Mouse (Mus musculus) E14TG2a.4 (cell line): Measurements from ENCODE around the gene Src.

Experiments
- H3K27me3 ChIP-seq: 2 replicates; pipeline ENCODE4 v1.6.1; 2014; ENCODE audit warnings: low read length, control low read depth; ENCODE audit not compliant: insufficient read depth
- H3K36me3 ChIP-seq: 2 replicates; pipeline ENCODE4 v1.6.1; 2014; ENCODE audit warnings: low read length, control low read depth; ENCODE audit not compliant: insufficient read depth
- H3K4me1 ChIP-seq: replicated peaks from 2 replicates; pipeline ENCODE4 v1.6.1; 2014; ENCODE audit warnings: low read depth, low read length, control low read depth
- H3K4me3 ChIP-seq: replicated peaks from 2 replicates; pipeline ENCODE4 v1.5.1; 2014; ENCODE audit warnings: mild to moderate bottlenecking, low read length
- H3K9me3 ChIP-seq: 2 replicates; pipeline ENCODE4 v1.6.1; 2014; ENCODE audit warnings: low read length, control low read depth
- CTCF ChIP-seq: conservative IDR thresholded peaks from 2 replicates; pipeline ENCODE4 v1.5.1; 2014; ENCODE audit warnings: low read length
- NANOG ChIP-seq: IDR thresholded peaks from 2 replicates; pipeline ENCODE4 v1.6.1; 2014; ENCODE audit warnings: borderline replicate concordance, low read length, mixed read lengths
- POU5F1 ChIP-seq: IDR thresholded peaks from 2 replicates; pipeline ENCODE4 v1.6.1; 2014; ENCODE audit warnings: low read length, borderline replicate concordance

Src gene

DNA sequence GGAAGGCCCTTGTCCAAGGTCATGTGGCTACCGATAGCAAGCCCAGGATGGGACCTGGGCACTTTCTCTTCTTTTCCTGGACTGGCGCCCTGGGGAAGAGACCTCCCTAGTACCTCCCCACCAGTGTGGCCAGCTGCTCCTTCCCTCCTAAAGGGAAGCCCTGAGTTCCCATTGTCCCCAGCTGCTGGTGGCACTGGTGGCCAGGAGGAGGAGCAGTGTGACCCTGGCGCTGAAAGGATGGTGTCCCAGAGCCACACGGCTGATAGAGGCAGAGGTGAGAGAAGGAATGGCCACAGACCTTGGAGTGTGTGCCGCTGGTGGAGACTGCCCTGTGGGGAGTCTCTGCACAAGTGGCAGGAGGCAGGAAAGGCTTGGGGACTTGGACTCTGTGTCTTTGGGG, 41.5 kb downstream of the Src start:
- TF ChIP-seq CTCF (no peak), POU5F1 (no peak), NANOG (no peak)

DNA sequence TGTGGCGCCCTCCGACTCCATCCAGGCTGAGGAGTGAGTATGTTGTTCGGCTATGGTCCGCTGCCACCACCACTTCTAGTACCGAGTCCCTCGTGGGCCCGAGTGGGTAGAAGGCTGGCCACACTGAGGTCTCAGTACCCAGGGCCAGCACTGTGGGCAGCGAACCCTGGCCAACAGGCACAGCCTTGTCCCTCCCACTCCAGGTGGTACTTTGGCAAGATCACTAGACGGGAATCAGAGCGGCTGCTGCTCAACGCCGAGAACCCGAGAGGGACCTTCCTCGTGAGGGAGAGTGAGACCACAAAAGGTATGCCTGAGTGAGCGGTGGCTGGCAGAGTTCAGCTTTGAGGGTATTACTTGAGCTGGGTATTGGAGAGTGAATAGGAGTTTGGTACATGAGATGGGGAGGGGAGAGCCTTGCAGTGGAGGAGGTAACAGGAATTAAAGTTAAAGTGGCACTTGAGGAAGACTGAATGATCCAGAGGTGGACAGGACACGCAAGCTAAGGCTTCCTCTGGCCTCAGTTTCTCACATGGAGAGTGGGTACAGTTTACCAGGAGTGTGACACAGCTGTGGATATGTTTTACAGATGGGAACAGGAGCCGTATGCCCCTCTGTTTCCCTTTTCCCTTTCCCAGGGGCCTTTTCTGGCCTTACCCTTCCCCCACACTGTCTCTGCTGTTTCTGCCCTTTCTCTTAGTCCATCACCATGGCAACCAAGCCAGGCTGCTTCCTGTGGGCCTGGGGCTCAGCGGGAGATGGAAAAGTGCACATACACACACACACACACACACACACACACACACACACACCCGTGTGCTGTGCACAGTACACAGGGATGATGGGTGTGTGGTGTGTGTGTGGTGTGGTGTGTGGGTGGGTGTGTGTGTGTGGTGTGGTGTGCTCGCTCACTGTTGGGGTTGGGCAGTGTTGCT, 44.8 kb downstream of the Src start:
- H3K4me3 ChIP-seq: peak overlapping the region; percentile 69

More for the DNA sequence above, 41.5 kb downstream of the Src start:
- peaks cover 66% of the 10 kb centered on the region for H3K36me3 ChIP-seq
- H3K4me1 ChIP-seq: peaks cover 87% of the 10 kb centered on the region
- H3K9me3 ChIP-seq: no peaks in the 10 kb centered on the region
- peak overlapping the region; percentile 29 for H3K4me3 ChIP-seq
- no peaks in the 10 kb centered on the region for H3K27me3 ChIP-seq

GRCm38 (mm10) chr2:157463887-157464745, 45.9 kb downstream of the Src start:
- Histone ChIP-seq H3K27me3 (no peaks in the 10 kb centered on the region), H3K36me3 (peaks cover 86% of the 10 kb centered on the region), H3K9me3 (no peaks in the 10 kb centered on the region), H3K4me1 (peaks cover 99% of the 10 kb centered on the region), H3K4me3 (peak overlapping the region; percentile 69)
- TF ChIP-seq NANOG (no peak), CTCF (no peak), POU5F1 (no peak)

More for the DNA sequence above, 44.8 kb downstream of the Src start:
- peaks cover 99% of the 10 kb centered on the region for H3K4me1 ChIP-seq
- TF ChIP-seq CTCF: no peak
- TF ChIP-seq NANOG: no peak
- TF ChIP-seq POU5F1: no peak
- H3K27me3 ChIP-seq: no peaks in the 10 kb centered on the region
- H3K9me3 ChIP-seq: no peaks in the 10 kb centered on the region
- peaks cover 81% of the 10 kb centered on the region for H3K36me3 ChIP-seq

- TF ChIP-seq NANOG (no peak), POU5F1 (no peak), CTCF (no peak)
- Histone ChIP-seq H3K27me3 (no peaks in the 10 kb centered on the region), H3K36me3 (peaks cover 86% of the 10 kb centered on the region)
These were observed 46.5 kb downstream of the Src start for GRCm38 (mm10) chr2:157464746-157465126.

GRCm38 (mm10) chr2:157466836-157467235, 48.6 kb downstream of the Src start:
- Histone ChIP-seq H3K4me3 (peak overlapping the region; percentile 69; the same call in 1 of the 2 replicates), H3K9me3 (no peaks in the 10 kb centered on the region)
- TF ChIP-seq CTCF (no peak), NANOG (no peak), POU5F1 (no peak)

More at GRCm38 (mm10) chr2:157464746-157465126, 46.5 kb downstream of the Src start:
- peak overlapping the region; percentile 69 for H3K4me3 ChIP-seq
- peaks cover 99% of the 10 kb centered on the region for H3K4me1 ChIP-seq
- H3K9me3 ChIP-seq: no peaks in the 10 kb centered on the region

DNA sequence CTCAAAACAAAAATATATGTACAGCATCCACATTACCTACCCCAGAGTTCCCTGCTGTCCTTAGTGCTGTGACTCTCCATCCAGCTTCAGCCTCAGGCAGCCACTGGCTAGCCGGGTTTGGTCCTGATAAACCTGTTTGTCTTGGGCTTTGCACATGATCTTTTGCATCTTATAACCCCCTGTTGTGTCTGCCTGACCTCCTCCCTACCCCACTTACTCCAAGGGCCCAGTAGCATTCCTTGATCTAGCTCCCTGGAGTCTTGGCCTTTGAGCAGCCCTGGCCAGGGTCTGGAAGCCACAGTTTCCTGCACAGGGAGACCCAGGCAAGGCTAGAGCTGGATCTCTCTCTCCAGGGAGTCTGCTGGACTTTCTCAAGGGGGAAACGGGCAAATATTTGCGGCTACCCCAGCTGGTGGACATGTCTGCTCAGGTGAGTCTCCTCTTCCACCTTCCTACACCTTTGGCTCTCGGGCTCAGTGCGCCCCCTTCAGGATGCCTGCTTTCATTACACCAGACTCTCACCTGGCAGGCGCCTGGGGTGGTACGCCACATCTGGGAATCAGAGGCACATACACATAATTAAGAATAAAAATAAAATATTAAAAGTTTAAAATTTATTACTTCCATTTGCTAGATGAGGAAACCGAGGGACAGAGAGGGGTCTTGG, 50.0 kb downstream of the Src start:
- Histone ChIP-seq H3K4me3 (peak overlapping the region; percentile 69; the same call in 1 of the 2 replicates), H3K9me3 (no peaks in the 10 kb centered on the region), H3K36me3 (peaks cover 85% of the 10 kb centered on the region), H3K27me3 (no peaks in the 10 kb centered on the region), H3K4me1 (peaks cover 94% of the 10 kb centered on the region)
- TF ChIP-seq POU5F1: no peak
- peak; percentile 76 for TF ChIP-seq CTCF

More at GRCm38 (mm10) chr2:157466836-157467235, 48.6 kb downstream of the Src start:
- Histone ChIP-seq H3K27me3 (no peaks in the 10 kb centered on the region), H3K36me3 (peaks cover 87% of the 10 kb centered on the region), H3K4me1 (peaks cover 99% of the 10 kb centered on the region)

DNA sequence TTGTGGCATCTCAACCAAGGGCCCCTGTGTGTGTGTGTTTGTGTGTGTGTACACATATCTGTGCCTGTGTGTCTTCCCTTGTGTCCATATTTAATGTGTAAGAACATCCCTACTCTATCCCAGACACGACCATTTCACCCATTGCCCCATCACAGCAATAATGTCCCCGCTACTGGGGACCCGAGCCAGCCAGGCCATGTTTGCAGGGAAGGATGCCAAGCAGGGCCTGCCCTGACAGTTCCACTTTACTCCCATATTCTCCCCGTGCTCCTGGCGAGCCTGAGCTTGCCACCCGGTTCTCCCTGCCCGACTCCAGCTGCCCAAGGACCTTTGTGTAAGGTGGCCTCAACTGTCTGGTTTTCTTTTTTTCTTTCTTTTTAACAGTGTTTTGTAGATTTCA, 53.0 kb downstream of the Src start:
- TF ChIP-seq CTCF: no peak
- no peak overlapping the region for H3K4me3 ChIP-seq

DNA sequence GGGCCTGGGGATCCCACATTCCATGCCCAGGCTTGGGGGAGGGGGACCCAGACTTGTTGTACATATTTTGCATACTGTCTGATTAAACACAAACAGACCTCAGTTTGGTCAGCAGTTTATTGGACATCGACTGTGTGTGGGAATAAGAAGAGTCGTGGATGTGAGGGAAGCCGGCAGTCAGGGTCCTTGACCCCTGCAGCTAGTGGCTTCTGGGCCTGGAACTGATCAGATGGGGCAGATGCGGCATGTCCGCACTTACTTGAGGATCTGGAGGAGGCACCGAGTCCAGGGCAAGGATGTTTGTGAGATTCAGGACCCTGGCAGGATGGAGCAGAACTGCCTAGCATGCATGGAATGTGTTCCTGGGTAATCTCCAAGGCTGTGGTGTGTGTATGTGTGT, 53.5 kb downstream of the Src start:
- no peak overlapping the region for H3K4me3 ChIP-seq
- no peak for TF ChIP-seq CTCF
- TF ChIP-seq NANOG: no peak
- no peak for TF ChIP-seq POU5F1
- H3K4me1 ChIP-seq: peaks cover 87% of the 10 kb centered on the region
- no peaks in the 10 kb centered on the region for H3K27me3 ChIP-seq
- H3K9me3 ChIP-seq: no peaks in the 10 kb centered on the region
- H3K36me3 ChIP-seq: peaks cover 63% of the 10 kb centered on the region

More for the DNA sequence above, 53.0 kb downstream of the Src start:
- Histone ChIP-seq H3K9me3 (no peaks in the 10 kb centered on the region), H3K36me3 (peaks cover 67% of the 10 kb centered on the region), H3K27me3 (no peaks in the 10 kb centered on the region), H3K4me1 (peaks cover 87% of the 10 kb centered on the region)
